Mouse (Mus musculus) liver, adult 2 months (tissue): ENCODE measurements around the gene Kirrel. TPM values are rescaled to one million over a fixed set of nuclear protein-coding genes. Genes with fewer than 3 reads are reported as not detected.

Experiments
- DNase-seq: peaks from one replicate; pipeline ENCODE4 v3.0.0-alpha.2; 2011; ENCODE audit warnings: low read depth, low spot score; ENCODE audit errors: extremely low read depth
- H3K27ac ChIP-seq: fragments of 200-500 bp; replicated peaks from 2 replicates; pipeline ENCODE4 v1.5.1; 2012; ENCODE audit warnings: low read depth, mild to moderate bottlenecking, control low read depth, inconsistent platforms, low read length; ENCODE audit not compliant: insufficient read depth
- H3K27me3 ChIP-seq: fragments of 200-500 bp; 2 replicates; pipeline ENCODE4 v1.6.1; 2012; ENCODE audit warnings: mild to moderate bottlenecking, moderate library complexity, low read length, inconsistent platforms; ENCODE audit not compliant: control insufficient read depth, insufficient read depth
- H3K36me3 ChIP-seq: fragments of 200-500 bp; 2 replicates; pipeline ENCODE4 v1.6.1; 2012; ENCODE audit warnings: low read length, inconsistent platforms; ENCODE audit not compliant: control insufficient read depth, insufficient read depth
- H3K4me1 ChIP-seq: fragments of 200-500 bp; 2 replicates; pipeline ENCODE4 v1.6.1; 2011; ENCODE audit warnings: low read length; ENCODE audit not compliant: control insufficient read depth, insufficient read depth
- H3K4me3 ChIP-seq: fragments of 200-500 bp; 2 replicates; pipeline ENCODE4 v1.5.1; 2011; ENCODE audit warnings: low read depth, mild to moderate bottlenecking, control low read depth, low read length, moderate library complexity; ENCODE audit not compliant: insufficient read depth
- H3K79me2 ChIP-seq: fragments of 200-500 bp; 2 replicates; pipeline ENCODE4 v1.6.1; 2012; ENCODE audit warnings: inconsistent platforms, mild to moderate bottlenecking, low read length, moderate library complexity; ENCODE audit not compliant: control insufficient read depth, insufficient read depth
- H3K9ac ChIP-seq: fragments of 200-500 bp; 2 replicates; pipeline ENCODE4 v1.6.1; 2012; ENCODE audit warnings: low read depth, mild to moderate bottlenecking, control low read depth, inconsistent platforms, low read length
- CTCF ChIP-seq: fragments of 200-500 bp; IDR thresholded peaks from 2 replicates; pipeline ENCODE4 v1.5.1; 2011; ENCODE audit warnings: low read depth, low read length, control low read depth
- POLR2A ChIP-seq: fragments of 200-500 bp; IDR thresholded peaks from 2 replicates; pipeline ENCODE4 v1.6.1; 2011; ENCODE audit warnings: low read length, control low read depth; ENCODE audit not compliant: insufficient read depth; ENCODE audit errors: extremely low read depth
- WGBS: fragments of 180-500 bp; shearing (Covaris S2); methylation state at CpG from one replicate; pipeline ENCODE4 v1.1.7; 2018; 5-methylcytosine and 5-hydroxymethylcytosine counted together
- polyA plus RNA-seq: library from polyadenylated mRNA; depleted of rRNA; stranded (reverse); fragments of >200 nt; gene quantifications from 2 replicates; pipeline ENCODE4 v1.2.3, GENCODE M21; 2012
- total RNA-seq: library from RNA; depleted of rRNA; stranded (reverse); fragments of >200 nt; gene quantifications from 2 replicates; pipeline ENCODE4 v1.2.3, GENCODE M21; 2014

Kirrel gene
- total and polyA plus RNA-seq, 2 experiments = 0.46 to 0.81 TPM

- Histone ChIP-seq H3K4me3 (peak overlapping the region; percentile 38), H3K27ac (no peak overlapping the region), H3K9ac (no peak overlapping the region), H3K79me2 (no peaks in the 10 kb centered on the region), H3K36me3 (no peaks in the 10 kb centered on the region), H3K27me3 (peaks cover 9% of the 10 kb centered on the region; the same call in 1 of the 2 replicates), H3K4me1 (no peaks in the 10 kb centered on the region)
- no peak for TF ChIP-seq POLR2A
- no peak for TF ChIP-seq CTCF
- 16% methylated on average over 15 of the region's 15 CpGs for WGBS
- no peak for DNase-seq
Measured at GRCm38 (mm10) chr3:87172351-87173102, 2.0 kb downstream of the Kirrel start.

GRCm38 (mm10) chr3:87171201-87172100, 3.1 kb downstream of the Kirrel start:
- Histone ChIP-seq H3K27ac (no peak overlapping the region), H3K36me3 (no peaks in the 10 kb centered on the region), H3K4me1 (no peaks in the 10 kb centered on the region), H3K4me3 (no peak overlapping the region), H3K9ac (no peak overlapping the region), H3K27me3 (peaks cover 9% of the 10 kb centered on the region; the same call in 1 of the 2 replicates), H3K79me2 (no peaks in the 10 kb centered on the region)
- WGBS = 67% methylated on average over 13 of the region's 13 CpGs
- no peak for DNase-seq
- TF ChIP-seq POLR2A (no peak), CTCF (no peak)

- DNase-seq = no peak
- H3K9ac ChIP-seq = no peak overlapping the region
- H3K4me1 ChIP-seq = no peaks in the 10 kb centered on the region
- H3K27ac ChIP-seq = no peak overlapping the region
- H3K36me3 ChIP-seq = no peaks in the 10 kb centered on the region
- no peaks in the 10 kb centered on the region for H3K79me2 ChIP-seq
- peaks cover 9% of the 10 kb centered on the region; the same call in 1 of the 2 replicates for H3K27me3 ChIP-seq
- no peak overlapping the region for H3K4me3 ChIP-seq
- TF ChIP-seq CTCF (no peak), POLR2A (no peak)
- WGBS = 61% methylated on average over 5 of the region's 5 CpGs
Measured at GRCm38 (mm10) chr3:87169402-87170015, 5.0 kb downstream of the Kirrel start.

- WGBS = 68% methylated on average over 7 of the region's 7 CpGs
- Histone ChIP-seq H3K4me3 (no peak overlapping the region), H3K9ac (no peak overlapping the region), H3K36me3 (no peaks in the 10 kb centered on the region), H3K27me3 (peaks cover 5% of the 10 kb centered on the region; the same call in 1 of the 2 replicates), H3K27ac (no peak overlapping the region), H3K4me1 (0 out of 2 replicates have a peak, but pooled peaks cover 2% of the 10 kb centered on the region), H3K79me2 (no peaks in the 10 kb centered on the region)
- TF ChIP-seq CTCF = no peak
- no peak for TF ChIP-seq POLR2A
- DNase-seq = no peak
Measured at GRCm38 (mm10) chr3:87168756-87169155, 5.8 kb downstream of the Kirrel start.

GRCm38 (mm10) chr3:87167621-87168020, 6.9 kb downstream of the Kirrel start:
- 83% methylated on average over 6 of the region's 6 CpGs for WGBS

More at GRCm38 (mm10) chr3:87167621-87168020, 6.9 kb downstream of the Kirrel start:
- 0 out of 2 replicates have a peak, but pooled peaks cover 2% of the 10 kb centered on the region for H3K4me1 ChIP-seq
- no peak overlapping the region for H3K9ac ChIP-seq
- DNase-seq = no peak
- H3K27me3 ChIP-seq = 0 out of 2 replicates have a peak, but pooled peaks cover under 1% of the 10 kb centered on the region
- H3K36me3 ChIP-seq = no peaks in the 10 kb centered on the region
- no peak overlapping the region for H3K4me3 ChIP-seq
- H3K27ac ChIP-seq = no peak overlapping the region
- no peaks in the 10 kb centered on the region for H3K79me2 ChIP-seq
- TF ChIP-seq CTCF (no peak), POLR2A (no peak)
